ENCODE assay signal across 8 mouse cellular contexts in the genomic region with DNA sequence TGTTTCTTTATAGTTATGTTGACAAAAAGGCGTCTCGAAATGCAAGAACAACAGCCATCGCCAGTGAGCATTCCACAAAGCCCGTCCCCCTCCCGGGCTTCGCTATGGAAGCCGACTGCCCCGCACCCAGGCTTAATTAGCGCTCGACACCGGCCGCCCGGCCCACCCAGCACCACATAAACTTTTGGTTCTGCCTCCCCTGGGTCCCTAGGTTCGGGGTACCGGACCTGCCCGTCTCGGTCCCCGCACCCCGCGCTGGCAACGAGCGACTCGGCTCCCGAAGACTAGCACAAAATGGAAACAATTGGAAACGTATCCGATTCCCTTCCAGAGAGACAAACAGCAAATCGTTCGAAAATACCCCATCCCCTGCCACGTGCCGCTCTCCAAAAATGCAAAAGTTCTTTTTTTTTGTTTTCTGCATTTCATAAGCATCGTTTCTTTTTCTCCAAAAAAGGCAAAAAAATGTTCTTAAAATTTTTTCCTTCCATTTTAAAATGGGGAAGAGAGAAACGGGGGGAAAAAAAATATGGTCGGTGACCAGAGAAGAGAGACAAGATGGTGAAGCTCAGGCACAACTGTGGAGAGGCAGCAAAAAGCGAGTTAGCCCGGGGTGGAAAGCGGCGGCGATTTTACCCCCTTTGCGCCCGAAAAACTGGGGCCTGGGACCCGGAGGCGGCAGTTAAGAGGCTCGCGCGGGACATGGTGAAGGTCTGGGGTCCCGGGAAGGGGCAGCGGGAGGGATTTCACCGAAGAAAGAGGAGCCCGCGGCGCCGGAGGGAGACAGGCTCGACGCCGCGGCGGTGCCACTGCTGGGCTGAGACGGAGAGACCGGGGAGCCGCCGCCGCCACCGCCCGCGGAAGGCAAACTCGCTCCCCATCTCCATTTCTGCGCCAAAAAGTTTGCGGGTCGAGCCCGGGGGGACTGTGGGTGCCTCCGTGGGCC. TPM values are rescaled to one million over a fixed set of nuclear protein-coding genes. Genes with fewer than 3 reads are reported as not detected.
DNase-seq lines count a peak whose midpoint lies in the region; ATAC-seq and TF ChIP-seq lines count a peak whose summit lies in the region.

No protein-coding gene starts in this region.

- peaks cover 54% of the 10 kb centered on the region for H3K4me1 ChIP-seq in E14TG2a.4 (replicated peaks; ENCODE audit: low read depth, low read length)
- peaks cover 30% of the 10 kb centered on the region for H3K4me1 ChIP-seq in forebrain, embryonic 14.5 days (ENCODE audit: control insufficient read depth, insufficient read depth, low read length)
- H3K4me1 ChIP-seq in liver, embryonic 16.5 days (ENCODE audit: control insufficient read depth, low read depth, low read length): peaks cover 54% of the 10 kb centered on the region
- H3K4me1 ChIP-seq in neural tube, embryonic 11.5 days (ENCODE audit: control insufficient read depth, insufficient read depth, low read length): peaks cover 11% of the 10 kb centered on the region; the same call in 1 of the 2 replicates
- H3K4me1 ChIP-seq in testis, adult 2 months (ENCODE audit: control insufficient read depth, insufficient read depth, low read length): peaks cover 3% of the 10 kb centered on the region; the same call in 1 of the 2 replicates

- WGBS in forebrain, embryonic 14.5 days: under 1% methylated on average over 70 of the region's 71 CpGs
- WGBS in liver, embryonic 16.5 days (ENCODE audit: insufficient replicate concordance): under 1% methylated on average over 71 of the region's 71 CpGs
- WGBS in neural tube, embryonic 11.5 days: under 1% methylated on average over 71 of the region's 71 CpGs

- no peaks in the 10 kb centered on the region for H3K27me3 ChIP-seq in E14TG2a.4 (ENCODE audit: insufficient read depth, low read length)
- H3K27me3 ChIP-seq in forebrain, embryonic 14.5 days (replicated peaks; ENCODE audit: control insufficient read depth, insufficient read depth, low read length): no peaks in the 10 kb centered on the region
- no peaks in the 10 kb centered on the region for H3K27me3 ChIP-seq in liver, embryonic 16.5 days (ENCODE audit: control insufficient read depth, insufficient read depth, low read depth, low read length)
- no peaks in the 10 kb centered on the region for H3K27me3 ChIP-seq in neural tube, embryonic 11.5 days (ENCODE audit: control insufficient read depth, insufficient read depth, low read length)
- no peaks in the 10 kb centered on the region for H3K27me3 ChIP-seq in testis, adult 2 months (ENCODE audit: control insufficient read depth, insufficient read depth, low read length)

- ATAC-seq in forebrain, embryonic 14.5 days: peak; percentile 33
- ATAC-seq in liver, embryonic 16.5 days (ENCODE audit: low read depth): peak; percentile 17
- ATAC-seq in neural tube, embryonic 11.5 days (ENCODE audit: insufficient read depth, low FRiP score, low TSS enrichment): peak; percentile 29

- H3K4me2 ChIP-seq in forebrain, embryonic 14.5 days (ENCODE audit: low read length): peak overlapping the region; percentile 52
- H3K4me2 ChIP-seq in liver, embryonic 16.5 days (ENCODE audit: low read depth, low read length): peak overlapping the region; percentile 44; the same call in 1 of the 2 replicates
- peak overlapping the region; percentile 39 for H3K4me2 ChIP-seq in neural tube, embryonic 11.5 days (ENCODE audit: low read depth)

- intact Hi-C loops in heart, postnatal 25 days (cut with DNase I): loop anchor here (1.0 to 2.0 kb wide), 2 partner anchors 34 to 38 kb away; no protein-coding TSS in a partner anchor

- peak overlapping the region; percentile 99 for H3K27ac ChIP-seq in forebrain, embryonic 14.5 days (ENCODE audit: low read depth, low read length)
- peak overlapping the region; percentile 99 for H3K27ac ChIP-seq in liver, embryonic 16.5 days (ENCODE audit: low read length)
- H3K27ac ChIP-seq in neural tube, embryonic 11.5 days (ENCODE audit: low read depth, low read length): peak overlapping the region; percentile 99
- H3K27ac ChIP-seq in testis, adult 2 months (ENCODE audit: control insufficient read depth, insufficient read depth, low read depth, low read length): peak overlapping the region; percentile 99

- H3K9me3 ChIP-seq in E14TG2a.4 (ENCODE audit: low read length): no peaks in the 10 kb centered on the region
- no peaks in the 10 kb centered on the region for H3K9me3 ChIP-seq in forebrain, embryonic 14.5 days (replicated peaks; ENCODE audit: control insufficient read depth, low read length)
- no peaks in the 10 kb centered on the region for H3K9me3 ChIP-seq in liver, embryonic 16.5 days (replicated peaks; ENCODE audit: control insufficient read depth, low read length)
- no peaks in the 10 kb centered on the region for H3K9me3 ChIP-seq in neural tube, embryonic 11.5 days (ENCODE audit: control insufficient read depth, low read length)

- peak overlapping the region; percentile 97 for H3K4me3 ChIP-seq in E14TG2a.4 (replicated peaks; ENCODE audit: low read length)
- H3K4me3 ChIP-seq in forebrain, embryonic 14.5 days (ENCODE audit: low read depth, low read length): peak overlapping the region; percentile 95
- peak overlapping the region; percentile 98 for H3K4me3 ChIP-seq in liver, embryonic 16.5 days (ENCODE audit: low read depth, low read length)
- H3K4me3 ChIP-seq in neural tube, embryonic 11.5 days (ENCODE audit: low read depth, low read length): peak overlapping the region; percentile 99
- H3K4me3 ChIP-seq in testis, adult 2 months (ENCODE audit: control insufficient read depth, low read depth, low read length): peak overlapping the region; percentile 99

- H3K36me3 ChIP-seq in E14TG2a.4 (ENCODE audit: insufficient read depth, low read length): peaks cover 37% of the 10 kb centered on the region
- H3K36me3 ChIP-seq in forebrain, embryonic 14.5 days (ENCODE audit: control insufficient read depth, insufficient read depth, low read length): peaks cover 30% of the 10 kb centered on the region
- peaks cover 31% of the 10 kb centered on the region for H3K36me3 ChIP-seq in liver, embryonic 16.5 days (ENCODE audit: control insufficient read depth, insufficient read depth)
- peaks cover 14% of the 10 kb centered on the region for H3K36me3 ChIP-seq in neural tube, embryonic 11.5 days (ENCODE audit: control insufficient read depth, insufficient read depth, low read length)
- peaks cover 4% of the 10 kb centered on the region for H3K36me3 ChIP-seq in testis, adult 2 months (ENCODE audit: control insufficient read depth, insufficient read depth, low read length)

- peak; percentile 57 for DNase-seq in cerebellum, adult 11 months
- peak; percentile 71 for DNase-seq in forebrain, embryonic 14.5 days (ENCODE audit: low spot score)
- peak; percentile 43 for DNase-seq in heart, postnatal 25 days (ENCODE audit: low spot score)
- peak; percentile 46 for DNase-seq in layer of hippocampus, adult 11-12 months (ENCODE audit: low spot score)
- DNase-seq in neural tube, embryonic 11.5 days (ENCODE audit: low spot score): peak; percentile 70

- peak overlapping the region; percentile 100 for H3K9ac ChIP-seq in forebrain, embryonic 14.5 days (ENCODE audit: low read length)
- peak overlapping the region; percentile 100 for H3K9ac ChIP-seq in liver, embryonic 16.5 days (ENCODE audit: low read depth, low read length)
- H3K9ac ChIP-seq in neural tube, embryonic 11.5 days (ENCODE audit: low read length): peak overlapping the region; percentile 100

- TF ChIP-seq POLR2A in testis, adult 2 months (IDR thresholded peaks at IDR 0.05; ENCODE audit: control insufficient read depth, low read depth, low read length): 0 out of 2 replicates have a peak, but pooled peaks have one; percentile 24

- TF ChIP-seq CTCF in E14TG2a.4 (conservative IDR thresholded peaks at IDR 0.05; ENCODE audit: low read length): no peak
- TF ChIP-seq CTCF in testis, adult 2 months (IDR thresholded peaks at IDR 0.05; ENCODE audit: control insufficient read depth, insufficient read depth, insufficient replicate concordance, low read depth, low read length): no peak

RNA-seq across cellular contexts. Expression of a gene that starts 1.0 kb away (rescaled TPM):
- polyA plus RNA-seq in forebrain, embryonic 14.5 days (2014; fragmentation: Nextera tagmentation; extraction: Ambion mirVana): 4,992 and 5,015 TPM in 2 replicates
- total RNA-seq in heart, postnatal 25 days (2021): 100 to 1,000 TPM; 494 to 517 TPM
- polyA plus RNA-seq in liver, embryonic 16.5 days (2015; fragmentation: Nextera tagmentation; extraction: Ambion mirVana): 2,020 and 2,074 TPM in 2 replicates
- polyA plus RNA-seq in neural tube, embryonic 11.5 days (2014; fragmentation: Nextera tagmentation; extraction: Ambion mirVana): 3,301 and 3,463 TPM in 2 replicates
- polyA plus RNA-seq in testis, adult 2 months (2012; rRNA removed): 538 and 540 TPM in 2 replicates

RNA-seq across cellular contexts. Expression of a gene that starts 38.2 kb away (rescaled TPM):
- polyA plus RNA-seq in forebrain, embryonic 14.5 days (2014; fragmentation: Nextera tagmentation; extraction: Ambion mirVana): 22.7 and 25.5 TPM in 2 replicates
- 10 to 100 TPM; 10.4 to 11.8 TPM for total RNA-seq in heart, postnatal 25 days (2021)
- polyA plus RNA-seq in liver, embryonic 16.5 days (2015; fragmentation: Nextera tagmentation; extraction: Ambion mirVana): 20.9 and 21.5 TPM in 2 replicates
- 34.7 and 37.8 TPM in 2 replicates for polyA plus RNA-seq in neural tube, embryonic 11.5 days (2014; fragmentation: Nextera tagmentation; extraction: Ambion mirVana)
- polyA plus RNA-seq in testis, adult 2 months (2012; rRNA removed): 9.1 and 11.1 TPM in 2 replicates

Comparison
In these comparisons a context has a peak if more than half of its experiments do, and no peak if none do; other contexts are left out.
1. Peak in every context shown above with its lines: DNase-seq, ATAC-seq, H3K4me3 ChIP-seq and H3K27ac ChIP-seq.